Mouse (Mus musculus) ES-E14 (cell line): ENCODE measurements around the gene Pde4d. TPM values are rescaled to one million over a fixed set of nuclear protein-coding genes. Genes with fewer than 3 reads are reported as not detected.

Source experiments
- DNase-seq: peaks from one replicate; pipeline ENCODE4 v3.0.0-alpha.2; 2013; ENCODE audit warnings: low read depth, low spot score
- H3K27ac ChIP-seq: 2 replicates; pipeline ENCODE4 v1.5.1; 2012; ENCODE audit warnings: low read depth, mild to moderate bottlenecking, low read length, moderate library complexity, mixed read lengths; ENCODE audit not compliant: poor library complexity, insufficient read depth, severe bottlenecking
- H3K36me3 ChIP-seq: 2 replicates; pipeline ENCODE4 v1.6.1; 2012; ENCODE audit warnings: mild to moderate bottlenecking, low read length, moderate library complexity, mixed read lengths; ENCODE audit not compliant: control insufficient read depth, poor library complexity, insufficient read depth, severe bottlenecking
- H3K4me1 ChIP-seq, 2 experiments: fragments of 150-350 bp in 1 of 2; sonication (generic) in 1 of 2; 2 replicates each; pipeline ENCODE4 v1.6.1; 2012; ENCODE audit warnings: low read length in 2 of 2, mild to moderate bottlenecking in 1 of 2, mixed read lengths in 1 of 2; ENCODE audit not compliant: control insufficient read depth in 2 of 2, insufficient read depth in 2 of 2, poor library complexity in 1 of 2
- H3K4me3 ChIP-seq, 2 experiments: fragments of 150-350 bp in 1 of 2; sonication (generic) in 1 of 2; 2 replicates each; pipeline ENCODE4 v1.5.1; 2012; ENCODE audit warnings: low read length in 2 of 2, low read depth in 1 of 2, mild to moderate bottlenecking in 1 of 2, mixed read lengths in 1 of 2; ENCODE audit not compliant: insufficient read depth in 1 of 2, poor library complexity in 1 of 2, severe bottlenecking in 1 of 2
- H3K9ac ChIP-seq: 2 replicates; pipeline ENCODE4 v1.6.1; 2012; ENCODE audit warnings: low read depth, mild to moderate bottlenecking, low read length, mixed read lengths; ENCODE audit not compliant: poor library complexity, insufficient read depth, severe bottlenecking
- H3K9me3 ChIP-seq: fragments of 150-350 bp; sonication (generic); 2 replicates; pipeline ENCODE4 v1.6.1; 2012; ENCODE audit warnings: low read depth, mild to moderate bottlenecking, low read length; ENCODE audit not compliant: control insufficient read depth, insufficient read depth
- CHD2 ChIP-seq: IDR thresholded peaks from 2 replicates; pipeline ENCODE4 v1.6.1; 2014; ENCODE audit warnings: mild to moderate bottlenecking, low read depth, low read length, inconsistent platforms
- HCFC1 ChIP-seq: IDR thresholded peaks from 2 replicates; pipeline ENCODE4 v1.6.1; 2012; ENCODE audit warnings: low read length, inconsistent platforms, borderline replicate concordance; ENCODE audit not compliant: insufficient read depth
- MAFK ChIP-seq: IDR thresholded peaks from 2 replicates; pipeline ENCODE4 v1.6.1; 2014; ENCODE audit warnings: mild to moderate bottlenecking, low read depth, low read length, inconsistent platforms; ENCODE audit not compliant: insufficient read depth
- ZC3H11A ChIP-seq: IDR thresholded peaks from 2 replicates; pipeline ENCODE4 v1.6.1; 2012; ENCODE audit warnings: low read depth, mild to moderate bottlenecking, inconsistent platforms, low read length, borderline replicate concordance
- ZNF384 ChIP-seq: IDR thresholded peaks from 2 replicates; pipeline ENCODE4 v1.6.1; 2012; ENCODE audit warnings: low read depth, low read length, inconsistent platforms
- in situ Hi-C, 2 experiments: fragments of 600-800 bp; cut with MboI; formaldehyde crosslinking; loops; one replicate each; pipeline ENCODE4 v1.15.1; 2025; ENCODE audit warnings: low sequenced_read_pairs in 2 of 2, inconsistent platforms in 1 of 2; ENCODE audit not compliant: unreplicated experiment in 2 of 2
- total RNA-seq: library from RNA; depleted of rRNA; stranded (reverse); fragments of 300-350 nt; gene quantifications from 2 replicates; pipeline ENCODE4 v1.2.3, GENCODE M21; 2012

Pde4d gene
- total RNA-seq, 1 experiment, result 10.4 TPM

GRCm38 (mm10) chr13:109590048-109590447 lies 1140.3 kb downstream of the Pde4d start:
- TF ChIP-seq ZNF384 (no peak), ZC3H11A (no peak), MAFK (no peak), HCFC1 (no peak), CHD2 (no peak)
- no peaks in the 10 kb centered on the region for H3K9me3 ChIP-seq
- H3K27ac ChIP-seq, result no peak overlapping the region
- H3K36me3 ChIP-seq, result no peaks in the 10 kb centered on the region
- DNase-seq, result no peak
- no peaks in the 10 kb centered on the region for H3K4me1 ChIP-seq
- H3K9ac ChIP-seq, result no peak overlapping the region
- in situ Hi-C loops, result no loop called here
- no peak overlapping the region for H3K4me3 ChIP-seq

GRCm38 (mm10) chr13:109592192-109592797 lies 1142.5 kb downstream of the Pde4d start:
- H3K36me3 ChIP-seq, result no peaks in the 10 kb centered on the region
- no peak for DNase-seq
- no peaks in the 10 kb centered on the region for H3K9me3 ChIP-seq
- TF ChIP-seq CHD2 (no peak), ZNF384 (no peak), MAFK (no peak), HCFC1 (no peak), ZC3H11A (no peak)
- H3K27ac ChIP-seq, result no peak overlapping the region
- H3K4me3 ChIP-seq, result no peak overlapping the region
- no peaks in the 10 kb centered on the region for H3K4me1 ChIP-seq
- H3K9ac ChIP-seq, result no peak overlapping the region
- in situ Hi-C loops, result no loop called here

- H3K36me3 ChIP-seq, result no peaks in the 10 kb centered on the region
- H3K9ac ChIP-seq, result no peak overlapping the region
- H3K9me3 ChIP-seq, result no peaks in the 10 kb centered on the region
- no peak overlapping the region for H3K4me3 ChIP-seq
- TF ChIP-seq ZNF384 (no peak), CHD2 (no peak), ZC3H11A (no peak), HCFC1 (no peak), MAFK (no peak)
- peak overlapping the region; percentile 22; the same call in 1 of the 2 replicates for H3K27ac ChIP-seq
- H3K4me1 ChIP-seq, result peaks cover 4 to 8% of the 10 kb centered on the region in 2 experiments
- in situ Hi-C loops, result loop anchor here in 1 of 2 experiments (25.0 kb wide), 2 partner anchors 313 to 438 kb away; no protein-coding TSS in a partner anchor
- peak; percentile 89 for DNase-seq
These were observed 1150.0 kb downstream of the Pde4d start for GRCm38 (mm10) chr13:109599711-109600110.

- H3K27ac ChIP-seq, result no peak overlapping the region
- no peaks in the 10 kb centered on the region for H3K9me3 ChIP-seq
- in situ Hi-C loops, result loop anchor here in 1 of 2 experiments (25.0 kb wide), 2 partner anchors 308 to 433 kb away; no protein-coding TSS in a partner anchor
- no peak overlapping the region for H3K9ac ChIP-seq
- TF ChIP-seq ZC3H11A (no peak), CHD2 (no peak), ZNF384 (no peak), HCFC1 (no peak), MAFK (no peak)
- peaks cover 4 to 8% of the 10 kb centered on the region in 2 experiments for H3K4me1 ChIP-seq
- no peak overlapping the region for H3K4me3 ChIP-seq
- H3K36me3 ChIP-seq, result no peaks in the 10 kb centered on the region
- DNase-seq, result no peak
These were observed 1154.3 kb downstream of the Pde4d start for GRCm38 (mm10) chr13:109604017-109604416.

- Histone ChIP-seq H3K4me3 (no peak overlapping the region), H3K4me1 (peaks cover 5 to 6% of the 10 kb centered on the region in 2 experiments; a peak in 3 of 4 replicates), H3K9me3 (no peaks in the 10 kb centered on the region), H3K9ac (no peak overlapping the region), H3K27ac (no peak overlapping the region), H3K36me3 (no peaks in the 10 kb centered on the region)
- in situ Hi-C loops, result loop anchor here in 1 of 2 experiments (25.0 kb wide), 2 partner anchors 307 to 432 kb away; no protein-coding TSS in a partner anchor
- no peak for DNase-seq
- TF ChIP-seq CHD2 (no peak), HCFC1 (no peak), MAFK (no peak), ZC3H11A (no peak), ZNF384 (no peak)
These were observed 1155.4 kb downstream of the Pde4d start for GRCm38 (mm10) chr13:109605140-109605539.
